Mouse (Mus musculus) kidney, adult 2 months (tissue): ENCODE measurements around the gene Mrps35.

Experiments used
- CTCF ChIP-seq: fragments of 200-500 bp; conservative IDR thresholded peaks from 2 replicates; pipeline ENCODE4 v1.5.1; 2011; ENCODE audit warnings: low read depth, mild to moderate bottlenecking, control low read depth, low read length, moderate library complexity, mixed read lengths; ENCODE audit not compliant: insufficient read depth, insufficient read length
- POLR2A ChIP-seq: fragments of 200-500 bp; IDR thresholded peaks from one replicate; pipeline ENCODE4 v1.6.1; 2011; ENCODE audit warnings: low read depth, low read length, control low read depth

DNA sequence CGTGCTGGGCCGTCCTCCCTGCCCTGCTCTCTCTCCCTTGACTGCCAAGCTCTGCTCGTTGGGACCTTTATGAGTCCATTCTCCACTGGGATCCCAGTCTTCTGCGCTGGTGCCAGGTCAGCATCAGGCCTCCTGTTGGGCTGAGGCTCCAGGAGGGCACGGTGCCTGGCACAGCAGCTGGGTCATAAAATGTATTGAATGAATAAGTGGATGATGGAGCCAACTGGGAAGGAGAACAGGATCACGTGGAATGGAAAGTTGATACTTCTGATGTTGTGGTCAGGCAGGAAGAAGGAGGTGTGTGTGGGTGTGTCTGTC is 22.3 kb downstream of the Mrps35 start:
- TF ChIP-seq CTCF (no peak), POLR2A (no peak)
